Mouse (Mus musculus) kidney, embryonic 14.5 days (tissue): Measurements from ENCODE around the gene Ppp1r3d. TPM values are rescaled to one million over a fixed set of nuclear protein-coding genes. Genes with fewer than 3 reads are reported as not detected.

Source experiments
- ATAC-seq: fragments of 200-750 bp; cut with Nextera tagmentation; 2 replicates; pipeline ENCODE4 v1.8.0; 2017; ENCODE audit warnings: moderate number of reproducible peaks, mild to moderate bottlenecking, moderate TSS enrichment, moderate library complexity; ENCODE audit not compliant: low FRiP score, low TSS enrichment
- H3K27ac ChIP-seq: fragments of 300-500 bp; sonication (generic); 2 replicates; pipeline ENCODE4 v1.5.1; 2014; ENCODE audit warnings: low read depth, mild to moderate bottlenecking, low read length, moderate library complexity, mixed read lengths
- H3K27me3 ChIP-seq: fragments of 300-500 bp; sonication (generic); 2 replicates; pipeline ENCODE4 v1.6.1; 2014; ENCODE audit warnings: mild to moderate bottlenecking, low read length; ENCODE audit not compliant: control insufficient read depth, insufficient read depth
- H3K36me3 ChIP-seq: fragments of 300-500 bp; sonication (generic); 2 replicates; pipeline ENCODE4 v1.6.1; 2014; ENCODE audit warnings: low read length, mixed read lengths; ENCODE audit not compliant: control insufficient read depth, insufficient read depth
- H3K4me1 ChIP-seq: fragments of 300-500 bp; sonication (generic); 2 replicates; pipeline ENCODE4 v1.6.1; 2014; ENCODE audit warnings: low read length, mixed read lengths; ENCODE audit not compliant: control insufficient read depth, insufficient read depth
- H3K4me2 ChIP-seq: fragments of 300-500 bp; sonication (generic); replicated peaks from 2 replicates; pipeline ENCODE4 v1.6.1; 2014; ENCODE audit warnings: low read depth, mild to moderate bottlenecking, low read length
- H3K4me3 ChIP-seq: fragments of 300-500 bp; sonication (generic); 2 replicates; pipeline ENCODE4 v1.5.1; 2014; ENCODE audit warnings: mild to moderate bottlenecking, low read length
- H3K9ac ChIP-seq: fragments of 300-500 bp; sonication (generic); 2 replicates; pipeline ENCODE4 v1.6.1; 2014; ENCODE audit warnings: low read depth, mild to moderate bottlenecking, low read length, moderate library complexity
- H3K9me3 ChIP-seq: fragments of 300-500 bp; sonication (generic); 2 replicates; pipeline ENCODE4 v1.6.1; 2016; ENCODE audit warnings: low read length; ENCODE audit not compliant: control insufficient read depth
- WGBS: fragments of 180-500 bp; shearing (Covaris S2); extraction: QIAGEN DNeasy Blood & Tissue Kit; methylation state at CpG from one replicate; pipeline ENCODE4 v1.1.7; 2014; 5-methylcytosine and 5-hydroxymethylcytosine counted together
- polyA plus RNA-seq: library from polyadenylated mRNA; unstranded; fragments of >200 nt; fragmentation: Nextera tagmentation; extraction: Ambion mirVana; gene quantifications from 2 replicates; pipeline ENCODE4 v1.2.1, GENCODE M21; 2014

Gene Ppp1r3d
- 1.8 and 2.1 TPM in 2 replicates for polyA plus RNA-seq

- no peak within 1 kb of the TSS for H3K27ac ChIP-seq
- H3K36me3 ChIP-seq: no peaks in the 10 kb centered on the region
- WGBS: under 1% methylated on average over 65 of the region's 74 CpGs
- peak within 1 kb of the TSS; percentile 96 for H3K4me2 ChIP-seq
- H3K9ac ChIP-seq: peak within 1 kb of the TSS; percentile 67
- peak; percentile 83 for ATAC-seq
- H3K27me3 ChIP-seq: no peaks in the 10 kb centered on the region
- peak within 1 kb of the TSS; percentile 64 for H3K4me3 ChIP-seq
- no peaks in the 10 kb centered on the region for H3K9me3 ChIP-seq
- peaks cover 21% of the 10 kb centered on the region; the same call in 1 of the 2 replicates for H3K4me1 ChIP-seq
Observed at GRCm38 (mm10) chr2:178414261-178415149, at the start of gene Ppp1r3d, which contains the start of gene Fam217b. TSS of gene Ppp1r3d (minus strand) at chr2:178414472. TSS of gene Fam217b (plus strand) at chr2:178414524.

DNA sequence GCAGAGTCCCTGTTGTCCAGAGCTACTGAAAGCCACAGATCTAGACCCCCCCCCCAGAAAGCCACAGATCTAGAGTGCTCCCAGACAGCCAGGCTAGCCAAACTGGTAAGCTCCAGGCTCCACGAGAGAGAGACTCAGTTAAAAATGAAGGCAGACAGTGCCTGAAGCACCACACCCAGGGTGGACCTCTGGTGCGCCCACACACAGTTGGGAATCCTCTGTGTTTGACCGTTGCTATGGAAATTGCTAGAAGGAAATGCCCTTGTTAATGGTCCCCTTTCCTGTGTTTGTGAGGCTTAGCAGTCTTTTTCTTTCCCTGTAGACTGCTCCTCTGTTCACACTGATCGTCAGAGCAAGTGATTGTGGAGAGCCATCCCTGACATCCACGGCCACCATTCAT is 46.1 kb upstream of the Ppp1r3d start:
- Histone ChIP-seq H3K36me3 (no peaks in the 10 kb centered on the region), H3K27ac (no peak overlapping the region), H3K4me3 (no peak overlapping the region), H3K4me1 (peaks cover 9% of the 10 kb centered on the region), H3K4me2 (no peak overlapping the region), H3K9ac (no peak overlapping the region), H3K27me3 (no peaks in the 10 kb centered on the region), H3K9me3 (no peaks in the 10 kb centered on the region)
- WGBS: 72% methylated on average over 5 of the region's 5 CpGs
- no peak for ATAC-seq

- WGBS: 89% methylated on average over 6 of the region's 6 CpGs
- H3K4me1 ChIP-seq: peaks cover 11% of the 10 kb centered on the region
- H3K36me3 ChIP-seq: no peaks in the 10 kb centered on the region
- ATAC-seq: no peak
- H3K9me3 ChIP-seq: no peaks in the 10 kb centered on the region
- H3K4me3 ChIP-seq: no peak overlapping the region
- H3K4me2 ChIP-seq: no peak overlapping the region
- no peak overlapping the region for H3K27ac ChIP-seq
- no peak overlapping the region for H3K9ac ChIP-seq
- no peaks in the 10 kb centered on the region for H3K27me3 ChIP-seq
Observed at GRCm38 (mm10) chr2:178457414-178457813, 43.1 kb upstream of the Ppp1r3d start.

- peak overlapping the region; percentile 26; the same call in 1 of the 2 replicates for H3K4me2 ChIP-seq
- no peaks in the 10 kb centered on the region for H3K27me3 ChIP-seq
- no peak overlapping the region for H3K9ac ChIP-seq
- H3K27ac ChIP-seq: peak overlapping the region; percentile 74
- no peaks in the 10 kb centered on the region for H3K9me3 ChIP-seq
- no peak overlapping the region for H3K4me3 ChIP-seq
- H3K4me1 ChIP-seq: peaks cover 6% of the 10 kb centered on the region
- WGBS: 2% methylated on average over 17 of the region's 17 CpGs
- ATAC-seq: peak; percentile 93
- H3K36me3 ChIP-seq: no peaks in the 10 kb centered on the region
Observed at GRCm38 (mm10) chr2:178454664-178455516, 40.6 kb upstream of the Ppp1r3d start.

DNA sequence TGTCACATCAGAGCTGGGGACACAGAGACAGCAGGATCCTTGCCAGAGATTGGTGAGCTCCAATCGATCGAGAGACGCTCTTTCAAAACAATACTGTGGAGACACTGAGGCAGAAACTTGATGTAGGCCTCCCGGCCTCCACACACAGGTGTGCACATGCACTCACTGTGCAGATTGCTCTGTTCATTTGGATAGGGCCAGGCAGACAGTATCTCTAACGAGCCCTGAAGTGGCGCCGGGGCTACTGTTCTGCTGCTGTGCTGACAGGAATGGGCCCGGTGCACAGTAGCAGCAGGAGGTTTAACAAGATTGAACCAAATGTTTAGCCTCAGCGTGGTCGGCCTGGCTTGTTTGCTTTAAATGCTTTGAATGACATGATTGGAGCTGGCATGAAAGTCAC is 36.7 kb upstream of the Ppp1r3d start:
- no peaks in the 10 kb centered on the region for H3K9me3 ChIP-seq
- H3K4me3 ChIP-seq: no peak overlapping the region
- H3K9ac ChIP-seq: no peak overlapping the region
- no peak for ATAC-seq
- H3K4me1 ChIP-seq: peaks cover 6% of the 10 kb centered on the region
- WGBS: 69% methylated on average over 10 of the region's 10 CpGs
- no peak overlapping the region for H3K4me2 ChIP-seq
- no peaks in the 10 kb centered on the region for H3K36me3 ChIP-seq
- H3K27me3 ChIP-seq: no peaks in the 10 kb centered on the region
- no peak overlapping the region for H3K27ac ChIP-seq

DNA sequence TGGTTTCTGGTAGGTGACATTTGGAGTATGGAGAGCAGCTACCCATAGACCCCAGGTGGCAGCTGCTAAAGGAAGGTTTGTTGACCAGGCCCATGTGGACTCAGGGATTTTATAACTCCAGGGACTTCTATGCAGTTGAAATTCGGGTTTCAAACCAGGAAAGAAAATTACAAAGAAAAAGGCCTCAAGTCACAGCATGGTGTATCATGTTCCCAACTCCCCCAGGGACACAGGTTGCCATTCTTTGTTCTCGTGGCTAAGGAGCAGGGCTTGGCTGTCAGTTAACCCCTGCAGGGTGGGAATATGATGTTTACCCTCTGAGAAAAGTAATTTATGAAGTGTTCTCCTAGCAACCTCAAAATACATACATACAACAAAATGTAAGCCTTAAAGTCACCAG is 36.0 kb upstream of the Ppp1r3d start:
- Histone ChIP-seq H3K4me3 (no peak overlapping the region), H3K4me2 (no peak overlapping the region), H3K4me1 (peaks cover 1% of the 10 kb centered on the region; the same call in 1 of the 2 replicates), H3K9me3 (no peaks in the 10 kb centered on the region), H3K36me3 (no peaks in the 10 kb centered on the region), H3K27ac (no peak overlapping the region), H3K9ac (no peak overlapping the region), H3K27me3 (no peaks in the 10 kb centered on the region)
- no peak for ATAC-seq
- 7% methylated on average over 2 of the region's 2 CpGs for WGBS

DNA sequence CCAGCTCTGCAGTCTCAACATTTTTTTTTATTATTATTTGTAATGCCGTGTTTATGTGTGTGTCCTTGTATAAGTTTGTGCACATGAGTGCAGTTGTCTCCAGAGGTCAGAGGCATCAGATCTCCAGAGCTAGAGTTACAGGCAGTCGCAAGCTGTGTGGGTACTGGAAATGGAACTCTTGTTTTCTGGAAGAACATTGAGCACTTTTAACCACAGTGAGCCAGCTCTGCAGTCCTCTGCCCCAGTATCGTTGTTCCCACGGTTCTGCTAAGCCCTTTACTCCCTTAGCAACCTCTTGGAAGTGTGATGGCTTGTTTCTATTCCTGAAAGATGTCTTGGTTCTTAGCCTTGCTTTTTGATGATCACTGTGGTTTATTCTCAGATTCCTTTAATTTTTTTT is 35.1 kb upstream of the Ppp1r3d start:
- no peak for ATAC-seq
- Histone ChIP-seq H3K27ac (no peak overlapping the region), H3K4me1 (no peaks in the 10 kb centered on the region), H3K4me3 (no peak overlapping the region), H3K9ac (no peak overlapping the region), H3K9me3 (no peaks in the 10 kb centered on the region), H3K27me3 (no peaks in the 10 kb centered on the region), H3K36me3 (no peaks in the 10 kb centered on the region), H3K4me2 (no peak overlapping the region)
- 65% methylated on average over 4 of the region's 4 CpGs for WGBS

DNA sequence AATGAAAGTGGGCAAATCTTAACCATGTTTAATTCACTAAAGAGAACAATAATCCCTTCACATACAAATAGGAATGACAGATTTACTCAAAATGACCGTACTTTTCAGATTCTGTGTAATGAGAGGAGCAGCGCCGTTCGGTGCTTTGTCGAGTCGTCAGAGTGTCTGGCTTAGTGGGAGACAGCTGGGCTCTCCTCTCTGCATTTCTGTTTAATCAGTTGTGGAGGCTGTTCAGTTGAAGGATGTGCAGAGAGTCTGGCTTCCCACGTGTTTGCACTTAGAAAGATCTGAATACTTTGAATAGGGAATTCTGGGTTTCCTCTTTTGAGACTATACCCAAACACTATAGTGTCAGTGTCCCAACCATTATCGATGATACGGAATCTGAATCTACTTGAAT is 23.0 kb upstream of the Ppp1r3d start:
- no peak overlapping the region for H3K9ac ChIP-seq
- H3K4me2 ChIP-seq: no peak overlapping the region
- H3K9me3 ChIP-seq: no peaks in the 10 kb centered on the region
- 72% methylated on average over 9 of the region's 9 CpGs for WGBS
- H3K4me3 ChIP-seq: no peak overlapping the region
- no peaks in the 10 kb centered on the region for H3K27me3 ChIP-seq
- no peaks in the 10 kb centered on the region for H3K4me1 ChIP-seq
- H3K27ac ChIP-seq: no peak overlapping the region
- no peaks in the 10 kb centered on the region for H3K36me3 ChIP-seq
- ATAC-seq: no peak
